Mouse (Mus musculus) right cerebral cortex, adult 2 months (tissue): Measurements from ENCODE around the gene Prpf4.
A peak's percentile ranks its signal among the peaks of the same experiment; 100 is the strongest.

Experiments used
- DNase-seq, 2 experiments: peaks; one replicate each; pipeline ENCODE4 v3.0.0; 2021 to 2022; ENCODE audit warnings: low spot score in 2 of 2

The Prpf4 gene

GRCm38 (mm10) chr4:62389592-62390512 is 18.7 kb upstream of the Prpf4 start:
- DNase-seq = no peak

- DNase-seq = no peak
Observed at GRCm38 (mm10) chr4:62391892-62392291, 16.7 kb upstream of the Prpf4 start.

- DNase-seq = no peak
Observed at GRCm38 (mm10) chr4:62393459-62393858, 15.1 kb upstream of the Prpf4 start.

GRCm38 (mm10) chr4:62395806-62396205 is 12.8 kb upstream of the Prpf4 start:
- no peak for DNase-seq

GRCm38 (mm10) chr4:62397616-62398365 is 10.8 kb upstream of the Prpf4 start:
- no peak for DNase-seq

GRCm38 (mm10) chr4:62398956-62399355 is 9.6 kb upstream of the Prpf4 start:
- DNase-seq = peak in 1 of 2 experiments; percentile 21

GRCm38 (mm10) chr4:62406133-62406532 is 2.5 kb upstream of the Prpf4 start:
- no peak for DNase-seq

- peak; percentile 59 to 81 for DNase-seq
Observed at GRCm38 (mm10) chr4:62407730-62408582, 641 bp upstream of the Prpf4 start.

- no peak for DNase-seq
Observed at GRCm38 (mm10) chr4:62409615-62410014, 1.0 kb downstream of the Prpf4 start.

- DNase-seq = no peak
Observed at GRCm38 (mm10) chr4:62410325-62410724, 1.7 kb downstream of the Prpf4 start.

- no peak for DNase-seq
Observed at GRCm38 (mm10) chr4:62411606-62412005, 3.0 kb downstream of the Prpf4 start.

GRCm38 (mm10) chr4:62418448-62418847 is 9.9 kb downstream of the Prpf4 start:
- DNase-seq = peak in 1 of 2 experiments; percentile 14

- DNase-seq = no peak
Observed at GRCm38 (mm10) chr4:62419091-62419490, 10.5 kb downstream of the Prpf4 start.

GRCm38 (mm10) chr4:62425891-62426290 is 17.3 kb downstream of the Prpf4 start:
- no peak for DNase-seq

GRCm38 (mm10) chr4:62427978-62428758 is 19.6 kb downstream of the Prpf4 start:
- no peak for DNase-seq

GRCm38 (mm10) chr4:62429616-62430015 is 21.0 kb downstream of the Prpf4 start:
- no peak for DNase-seq

- DNase-seq = no peak
Observed at GRCm38 (mm10) chr4:62430678-62431077, 22.1 kb downstream of the Prpf4 start.

- no peak for DNase-seq
Observed at GRCm38 (mm10) chr4:62431522-62431921, 22.9 kb downstream of the Prpf4 start.

GRCm38 (mm10) chr4:62433939-62434870 is 25.6 kb downstream of the Prpf4 start:
- DNase-seq = no peak

GRCm38 (mm10) chr4:62435081-62435480 is 26.5 kb downstream of the Prpf4 start, which contains the start of gene Rnf183:
Gene Rnf183, minus strand, starts transcription at chr4:62435252.
- no peak for DNase-seq
